Comparison of ENCODE assay signal across 8 mouse cellular contexts in the genomic region with DNA sequence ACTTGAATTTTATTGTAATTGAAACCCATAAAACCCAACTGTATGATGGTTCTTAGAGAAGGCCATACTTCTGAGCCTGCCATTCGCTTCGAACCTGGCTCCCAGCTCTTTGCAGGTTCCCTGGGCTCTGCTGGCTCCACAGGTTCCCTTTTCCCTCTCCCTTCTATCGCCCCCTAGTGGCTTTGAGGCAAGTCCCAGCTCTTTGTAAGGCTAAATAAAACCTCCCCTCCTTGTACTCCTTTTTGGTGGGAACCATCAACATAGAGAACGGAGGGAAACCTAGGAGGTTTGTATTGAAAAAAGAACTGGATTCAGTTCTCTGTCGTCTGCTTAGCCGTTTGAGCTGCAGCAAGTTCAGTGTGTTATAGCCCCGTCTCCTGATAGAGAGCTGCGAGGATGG.
A peak's percentile ranks its signal among the peaks of the same experiment; 100 is the strongest.
DNase-seq lines count a peak whose midpoint lies in the region; TF ChIP-seq lines count a peak whose summit lies in the region.

No protein-coding gene starts in this region.

- H3K4me3 ChIP-seq in heart, adult 2 months = no peak overlapping the region
- no peak overlapping the region for H3K4me3 ChIP-seq in thymus, adult 2 months (ENCODE audit: control insufficient read depth, insufficient read depth, low read length)

- H3K4me1 ChIP-seq in heart, adult 2 months (ENCODE audit: control insufficient read depth, insufficient read depth, low read length) = no peaks in the 10 kb centered on the region
- no peaks in the 10 kb centered on the region for H3K4me1 ChIP-seq in thymus, adult 2 months (replicated peaks; ENCODE audit: control insufficient read depth, insufficient read depth, low read length)

- WGBS in heart, adult 2 months = 61% methylated on average over 8 of the region's 8 CpGs
- 62% methylated on average over 8 of the region's 8 CpGs for WGBS in thymus, adult 2 months

- no peaks in the 10 kb centered on the region for H3K79me2 ChIP-seq in heart, adult 2 months (replicated peaks; ENCODE audit: control insufficient read depth, insufficient read depth, low read length)

- H3K27me3 ChIP-seq in heart, adult 2 months (ENCODE audit: control insufficient read depth, insufficient read depth, low read length) = no peaks in the 10 kb centered on the region
- H3K27me3 ChIP-seq in thymus, adult 2 months (ENCODE audit: control insufficient read depth, insufficient read depth, low read length) = no peaks in the 10 kb centered on the region

- no peak for TF ChIP-seq POLR2A in heart, adult 2 months (IDR thresholded peaks at IDR 0.05; ENCODE audit: insufficient read depth, low read depth, low read length)
- no peak for TF ChIP-seq POLR2A in thymus, adult 2 months (IDR thresholded peaks at IDR 0.05; ENCODE audit: control insufficient read depth, extremely low read depth, insufficient read depth, low read length, poor library complexity)

- DNase-seq in heart, adult 2 months = peak in 1 of 2 experiments; percentile 12
- DNase-seq in heart, postnatal 25 days (ENCODE audit: low spot score) = no peak
- DNase-seq in thymus, adult 2 months = peak; percentile 51
- no peak for DNase-seq in thymus, adult 18-20 months
- peak; percentile 37 for DNase-seq in c-Kit-positive CD71-negative TER-119-negative erythroid progenitor cells, embryonic 14.5 days (ENCODE audit: low read depth)
- peak; percentile 43 to 53 for DNase-seq in kidney, postnatal 4 days
- DNase-seq in retina, postnatal 7 days (ENCODE audit: low read depth, low spot score) = peak; percentile 32
- no peak for DNase-seq in gastrocnemius, postnatal 36 days

- intact Hi-C loops in heart, adult 2 months (cut with DNase I) = no loop called here
- intact Hi-C loops in heart, postnatal 25 days (cut with DNase I) = loop anchor here (1.0 kb wide), 1 partner anchor 198 kb away; no protein-coding TSS in a partner anchor
- intact Hi-C loops in gastrocnemius, postnatal 36 days (cut with DNase I) = loop anchor here (10.0 kb wide), 1 partner anchor 476 kb away; no protein-coding TSS in a partner anchor

- H3K9ac ChIP-seq in heart, adult 2 months (ENCODE audit: low read depth, low read length) = no peak overlapping the region

- no peak overlapping the region for H3K27ac ChIP-seq in heart, adult 2 months
- H3K27ac ChIP-seq in thymus, adult 2 months (ENCODE audit: control insufficient read depth, insufficient read depth, low read length) = no peak overlapping the region

- peak; percentile 78 for TF ChIP-seq CTCF in heart, adult 2 months (IDR thresholded peaks at IDR 0.05)
- peak; percentile 40; the same call in 1 of the 2 replicates for TF ChIP-seq CTCF in thymus, adult 2 months (IDR thresholded peaks at IDR 0.05; ENCODE audit: borderline replicate concordance, control insufficient read depth, extremely low read depth, insufficient read depth, low read length, poor library complexity)

- TF ChIP-seq EP300 in heart, adult 2 months (IDR thresholded peaks at IDR 0.05; ENCODE audit: insufficient read depth, low read depth, low read length) = no peak

- no peaks in the 10 kb centered on the region for H3K36me3 ChIP-seq in heart, adult 2 months (ENCODE audit: control insufficient read depth, insufficient read depth, low read length)
- H3K36me3 ChIP-seq in thymus, adult 2 months (ENCODE audit: control insufficient read depth, insufficient read depth, low read length) = no peaks in the 10 kb centered on the region

Comparison
In these comparisons a context has a peak if more than half of its experiments do, and no peak if none do; other contexts are left out.
1. DNase-seq: peak in thymus, adult 2 months (single experiment), c-Kit-positive CD71-negative TER-119-negative erythroid progenitor cells, embryonic 14.5 days (single experiment), kidney, postnatal 4 days (2 of 2) and retina, postnatal 7 days (single experiment); none in heart, postnatal 25 days (single experiment), thymus, adult 18-20 months (0 of 2) and gastrocnemius, postnatal 36 days (0 of 2).